Mouse (Mus musculus): ENCODE measurements around the gene Fuca1. TPM values are rescaled to one million over a fixed set of nuclear protein-coding genes. Genes with fewer than 3 reads are reported as not detected.
A peak's percentile ranks its signal among the peaks of the same experiment; 100 is the strongest.

Fuca1 gene
- polyA plus RNA-seq, 1 experiment from 2014 or later: 51.6 TPM

GRCm38 (mm10) chr4:135962946-135963345 lies 42.4 kb downstream of the Fuca1 start:
- peak overlapping the region; percentile 77 for H3K9ac ChIP-seq
- H3K9me3 ChIP-seq: no peaks in the 10 kb centered on the region
- peak overlapping the region; percentile 77 for H3K4me2 ChIP-seq (replicated peaks)
- peak overlapping the region; percentile 57 for H3K4me3 ChIP-seq
- ATAC-seq (ENCODE audit: insufficient number of reproducible peaks, insufficient read depth, low FRiP score, low TSS enrichment): no peak
- peaks cover 12% of the 10 kb centered on the region for H3K4me1 ChIP-seq
- H3K27me3 ChIP-seq: no peaks in the 10 kb centered on the region
- WGBS: 5% methylated on average over 15 of the region's 15 CpGs
- peak overlapping the region; percentile 88 for H3K27ac ChIP-seq
- H3K36me3 ChIP-seq: peaks cover 51% of the 10 kb centered on the region

- WGBS: under 1% methylated on average over 56 of the region's 56 CpGs
- H3K9me3 ChIP-seq: no peaks in the 10 kb centered on the region
- peak within 1 kb of the TSS; percentile 77 for H3K4me2 ChIP-seq (replicated peaks)
- peaks cover 52% of the 10 kb centered on the region for H3K36me3 ChIP-seq
- ATAC-seq (ENCODE audit: insufficient number of reproducible peaks, insufficient read depth, low FRiP score, low TSS enrichment): peak; percentile 91
- H3K4me1 ChIP-seq: peaks cover 12% of the 10 kb centered on the region
- H3K27ac ChIP-seq: peak within 1 kb of the TSS; percentile 88
- peak within 1 kb of the TSS; percentile 57 for H3K4me3 ChIP-seq
- H3K27me3 ChIP-seq: no peaks in the 10 kb centered on the region
- peak within 1 kb of the TSS; percentile 77 for H3K9ac ChIP-seq
Observed at GRCm38 (mm10) chr4:135963457-135964193, 43.1 kb downstream of the Fuca1 start, which contains the start of gene Gale. TSS of gene Gale (plus strand) at chr4:135963727.

- 4% methylated on average over 12 of the region's 12 CpGs for whole genome bisulfite sequencing
- H3K9me3 ChIP-seq: no peaks in the 10 kb centered on the region
- H3K4me2 ChIP-seq (replicated peaks): peak overlapping the region; percentile 77
- H3K27ac ChIP-seq: no peak overlapping the region
- H3K27me3 ChIP-seq: no peaks in the 10 kb centered on the region
- peaks cover 12% of the 10 kb centered on the region for H3K4me1 ChIP-seq
- H3K36me3 ChIP-seq: peaks cover 54% of the 10 kb centered on the region
- H3K9ac ChIP-seq: peak overlapping the region; percentile 77
- no peak for ATAC-seq (ENCODE audit: insufficient number of reproducible peaks, insufficient read depth, low FRiP score, low TSS enrichment)
- H3K4me3 ChIP-seq: peak overlapping the region; percentile 57
Observed at GRCm38 (mm10) chr4:135964426-135964825, 43.9 kb downstream of the Fuca1 start.

- 85% methylated on average over 9 of the region's 9 CpGs for WGBS
- no peak overlapping the region for H3K27ac ChIP-seq
- ATAC-seq (ENCODE audit: insufficient number of reproducible peaks, insufficient read depth, low FRiP score, low TSS enrichment): no peak
- H3K4me2 ChIP-seq (replicated peaks): 0 out of 2 replicates have a peak overlapping the region, but pooled peaks have one; percentile 77
- no peak overlapping the region for H3K9ac ChIP-seq
- H3K27me3 ChIP-seq: no peaks in the 10 kb centered on the region
- peaks cover 12% of the 10 kb centered on the region for H3K4me1 ChIP-seq
- 0 out of 2 replicates have a peak overlapping the region, but pooled peaks have one; percentile 57 for H3K4me3 ChIP-seq
- peaks cover 55% of the 10 kb centered on the region for H3K36me3 ChIP-seq
- H3K9me3 ChIP-seq: no peaks in the 10 kb centered on the region
Observed at GRCm38 (mm10) chr4:135965113-135965512, 44.6 kb downstream of the Fuca1 start.

DNA sequence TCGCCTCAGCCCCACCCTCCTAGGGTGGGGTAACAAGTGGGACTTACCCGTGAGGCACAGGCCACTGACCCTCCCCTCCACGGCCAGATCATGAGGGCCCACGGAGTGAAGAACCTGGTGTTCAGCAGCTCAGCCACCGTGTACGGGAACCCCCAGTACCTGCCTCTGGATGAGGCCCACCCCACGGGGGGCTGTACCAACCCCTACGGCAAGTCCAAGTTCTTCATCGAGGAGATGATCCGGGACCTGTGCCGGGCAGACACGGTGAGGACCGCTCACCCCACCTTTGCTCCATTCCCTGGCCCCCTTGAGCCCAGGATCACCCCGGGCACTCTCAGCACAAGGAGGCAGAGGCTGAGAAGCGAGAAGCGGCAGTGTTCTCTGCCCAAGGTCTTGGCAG lies 45.7 kb downstream of the Fuca1 start:
- Histone ChIP-seq H3K4me1 (peaks cover 16% of the 10 kb centered on the region), H3K27ac (no peak overlapping the region), H3K36me3 (peaks cover 56% of the 10 kb centered on the region), H3K4me3 (no peak overlapping the region), H3K4me2 (replicated peaks) (no peak overlapping the region), H3K9me3 (no peaks in the 10 kb centered on the region), H3K9ac (no peak overlapping the region), H3K27me3 (no peaks in the 10 kb centered on the region)
- ATAC-seq (ENCODE audit: insufficient number of reproducible peaks, insufficient read depth, low FRiP score, low TSS enrichment): no peak
- WGBS: 91% methylated on average over 16 of the region's 16 CpGs

- Histone ChIP-seq H3K4me3 (no peak overlapping the region), H3K27ac (no peak overlapping the region), H3K27me3 (no peaks in the 10 kb centered on the region), H3K9ac (no peak overlapping the region), H3K9me3 (no peaks in the 10 kb centered on the region), H3K36me3 (peaks cover 50% of the 10 kb centered on the region), H3K4me1 (peaks cover 22% of the 10 kb centered on the region), H3K4me2 (replicated peaks) (no peak overlapping the region)
- 86% methylated on average over 18 of the region's 18 CpGs for WGBS
- ATAC-seq (ENCODE audit: insufficient number of reproducible peaks, insufficient read depth, low FRiP score, low TSS enrichment): no peak
Observed at GRCm38 (mm10) chr4:135967086-135967760, 46.7 kb downstream of the Fuca1 start.

GRCm38 (mm10) chr4:135968271-135968869 lies 47.8 kb downstream of the Fuca1 start:
- Histone ChIP-seq H3K27ac (no peak overlapping the region), H3K4me3 (no peak overlapping the region), H3K9me3 (no peaks in the 10 kb centered on the region), H3K27me3 (no peaks in the 10 kb centered on the region), H3K4me1 (peaks cover 22% of the 10 kb centered on the region), H3K9ac (no peak overlapping the region), H3K36me3 (peaks cover 50% of the 10 kb centered on the region), H3K4me2 (replicated peaks) (no peak overlapping the region)
- no peak for ATAC-seq (ENCODE audit: insufficient number of reproducible peaks, insufficient read depth, low FRiP score, low TSS enrichment)
- 60% methylated on average over 19 of the region's 19 CpGs for WGBS

DNA sequence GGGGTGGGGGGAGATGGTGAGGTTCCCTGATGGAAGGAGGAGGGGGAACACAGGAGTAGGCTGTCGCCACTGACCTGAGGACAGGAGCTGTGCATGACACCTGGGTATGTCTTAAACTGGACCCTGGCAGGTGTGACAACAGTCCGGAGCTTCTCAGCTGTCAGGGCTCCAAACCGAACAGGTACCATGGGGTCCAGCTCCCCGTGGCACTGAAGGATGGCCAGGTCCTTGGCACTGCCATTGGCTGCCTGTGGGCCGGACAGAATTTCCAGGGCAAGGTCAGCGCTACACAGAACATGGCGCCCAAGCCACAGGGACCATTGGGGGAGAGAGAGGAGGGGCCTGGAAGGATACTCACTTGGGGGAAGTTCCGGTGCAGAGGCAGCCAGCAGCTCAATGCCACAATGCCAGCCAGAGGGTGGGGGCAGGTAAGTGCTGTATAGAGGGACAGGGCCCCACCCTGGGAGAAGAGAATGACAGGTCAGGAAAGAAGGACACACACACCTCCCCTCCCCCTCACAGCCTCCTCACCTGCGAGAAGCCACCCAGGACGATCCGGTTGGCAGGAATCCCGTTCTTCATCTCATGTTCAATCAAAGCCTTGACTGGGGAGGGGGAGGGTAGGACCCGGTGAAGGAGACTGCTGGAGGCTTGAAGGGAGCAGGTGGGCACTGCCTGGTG lies 48.7 kb downstream of the Fuca1 start:
- H3K4me1 ChIP-seq: peaks cover 20% of the 10 kb centered on the region
- no peak overlapping the region for H3K27ac ChIP-seq
- WGBS: 85% methylated on average over 13 of the region's 13 CpGs
- no peak overlapping the region for H3K4me2 ChIP-seq (replicated peaks)
- H3K36me3 ChIP-seq: peaks cover 53% of the 10 kb centered on the region
- no peak overlapping the region for H3K4me3 ChIP-seq
- no peaks in the 10 kb centered on the region for H3K27me3 ChIP-seq
- H3K9ac ChIP-seq: no peak overlapping the region
- no peak for ATAC-seq (ENCODE audit: insufficient number of reproducible peaks, insufficient read depth, low FRiP score, low TSS enrichment)
- H3K9me3 ChIP-seq: no peaks in the 10 kb centered on the region

- peaks cover 67% of the 10 kb centered on the region for H3K36me3 ChIP-seq
- H3K27ac ChIP-seq: no peak overlapping the region
- no peaks in the 10 kb centered on the region for H3K27me3 ChIP-seq
- H3K9me3 ChIP-seq: no peaks in the 10 kb centered on the region
- no peak overlapping the region for H3K4me2 ChIP-seq (replicated peaks)
- no peak overlapping the region for H3K4me3 ChIP-seq
- 85% methylated on average over 11 of the region's 11 CpGs for WGBS
- no peak overlapping the region for H3K9ac ChIP-seq
- peaks cover 10% of the 10 kb centered on the region for H3K4me1 ChIP-seq
- no peak for ATAC-seq (ENCODE audit: insufficient number of reproducible peaks, insufficient read depth, low FRiP score, low TSS enrichment)
Observed at GRCm38 (mm10) chr4:135970585-135970984, 50.0 kb downstream of the Fuca1 start.

DNA sequence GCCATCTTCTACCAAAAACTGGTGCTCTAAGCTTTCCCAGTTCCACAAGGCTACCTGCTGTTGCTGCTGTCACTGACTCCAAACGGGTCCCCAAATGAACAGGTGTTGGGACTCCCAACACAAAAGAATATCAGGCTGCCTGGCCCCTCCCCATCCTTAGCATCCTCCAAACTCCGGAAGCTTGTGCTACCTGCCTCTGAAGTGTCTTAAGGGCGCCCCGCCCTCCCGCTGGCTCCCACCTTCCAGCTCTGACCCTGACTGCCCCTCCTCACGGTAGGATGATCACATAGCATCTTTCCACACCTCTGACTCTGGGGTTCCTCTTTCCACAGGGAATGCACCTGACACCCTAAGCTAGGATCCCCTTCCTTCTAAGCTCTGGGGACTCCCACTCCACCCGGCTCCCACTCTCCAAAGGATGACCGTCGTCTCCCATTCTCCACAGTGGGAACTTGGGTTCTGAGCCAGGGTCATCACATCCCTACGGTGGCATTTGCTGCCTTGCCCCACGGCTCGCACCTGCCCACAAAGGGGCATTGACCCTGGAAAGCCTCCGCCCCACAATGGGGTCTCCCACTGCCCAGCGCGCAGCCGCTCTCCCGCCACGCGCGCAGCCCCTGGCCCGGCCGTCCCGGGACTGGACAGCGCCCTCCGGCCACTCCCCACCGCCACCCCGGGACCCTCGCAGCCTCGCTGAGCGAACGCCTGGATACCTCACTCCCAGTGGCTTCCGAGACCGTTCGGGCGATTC lies 51.4 kb downstream of the Fuca1 start:
- ATAC-seq (ENCODE audit: insufficient number of reproducible peaks, insufficient read depth, low FRiP score, low TSS enrichment): 0 out of 2 replicates have a peak, but pooled peaks have one; percentile 6
- H3K4me1 ChIP-seq: peaks cover 10% of the 10 kb centered on the region
- H3K27me3 ChIP-seq: no peaks in the 10 kb centered on the region
- H3K9me3 ChIP-seq: no peaks in the 10 kb centered on the region
- peak overlapping the region; percentile 89 for H3K4me2 ChIP-seq (replicated peaks)
- peak overlapping the region; percentile 97 for H3K4me3 ChIP-seq
- WGBS: under 1% methylated on average over 35 of the region's 35 CpGs
- peak overlapping the region; percentile 63 for H3K27ac ChIP-seq
- peaks cover 68% of the 10 kb centered on the region for H3K36me3 ChIP-seq
- peak overlapping the region; percentile 94 for H3K9ac ChIP-seq

DNA sequence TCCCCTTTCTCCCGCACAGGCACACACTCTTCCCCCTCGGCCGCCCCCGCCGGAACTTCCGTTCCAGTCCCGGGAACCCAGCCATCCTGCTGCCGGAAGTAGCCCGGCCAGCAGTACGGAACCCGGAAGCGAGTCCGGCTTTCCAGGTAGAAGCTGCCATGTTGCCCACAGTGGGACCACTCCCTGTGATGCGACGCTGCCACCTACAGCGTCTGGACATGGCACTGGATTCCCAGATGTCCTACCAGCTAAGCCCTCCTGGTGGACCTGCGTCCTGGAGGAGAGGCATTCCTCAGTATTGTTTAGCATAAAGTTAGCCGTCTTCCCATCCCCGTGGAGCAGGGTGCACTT lies 52.0 kb downstream of the Fuca1 start, which contains the start of gene Lypla2:
Gene Lypla2 (minus strand): TSS at position 71 of the 351 bp plus-strand sequence.
- Histone ChIP-seq H3K27ac (peak within 1 kb of the TSS; percentile 63), H3K27me3 (no peaks in the 10 kb centered on the region), H3K4me2 (replicated peaks) (peak within 1 kb of the TSS; percentile 89), H3K4me1 (peaks cover 10% of the 10 kb centered on the region), H3K4me3 (peak within 1 kb of the TSS; percentile 97), H3K9ac (peak within 1 kb of the TSS; percentile 94), H3K36me3 (peaks cover 66% of the 10 kb centered on the region), H3K9me3 (no peaks in the 10 kb centered on the region)
- peak; percentile 64; the same call in 1 of the 2 replicates for ATAC-seq (ENCODE audit: insufficient number of reproducible peaks, insufficient read depth, low FRiP score, low TSS enrichment)
- 2% methylated on average over 19 of the region's 19 CpGs for WGBS

Data from embryonic facial prominence, embryonic 12.5 days (tissue).